Mouse (Mus musculus) lung, adult 2 months (tissue): ENCODE results near the gene Eya3.

Experiments used
- CTCF ChIP-seq: fragments of 200-500 bp; IDR thresholded peaks from 2 replicates; pipeline ENCODE4 v1.5.1; 2011; ENCODE audit warnings: mild to moderate bottlenecking, low read length, control low read depth; ENCODE audit not compliant: insufficient read depth
- POLR2A ChIP-seq: fragments of 200-500 bp; IDR thresholded peaks from 2 replicates; pipeline ENCODE4 v1.6.1; 2011; ENCODE audit warnings: low read depth, mild to moderate bottlenecking, control low read depth, low read length, borderline replicate concordance; ENCODE audit errors: extremely low read depth

- TF ChIP-seq CTCF (no peak), POLR2A (no peak)
Observed at GRCm38 (mm10) chr4:132599764-132600163, 39.0 kb upstream of the Eya3 start.
